Mouse (Mus musculus) kidney, adult 2 months (tissue): ENCODE results near the gene 1110008P14Rik.

Experiments used
- CTCF ChIP-seq: fragments of 200-500 bp; conservative IDR thresholded peaks from 2 replicates; pipeline ENCODE4 v1.5.1; 2011; ENCODE audit warnings: low read depth, mild to moderate bottlenecking, control low read depth, low read length, moderate library complexity, mixed read lengths; ENCODE audit not compliant: insufficient read depth, insufficient read length
- POLR2A ChIP-seq: fragments of 200-500 bp; IDR thresholded peaks from one replicate; pipeline ENCODE4 v1.6.1; 2011; ENCODE audit warnings: low read depth, low read length, control low read depth

DNA sequence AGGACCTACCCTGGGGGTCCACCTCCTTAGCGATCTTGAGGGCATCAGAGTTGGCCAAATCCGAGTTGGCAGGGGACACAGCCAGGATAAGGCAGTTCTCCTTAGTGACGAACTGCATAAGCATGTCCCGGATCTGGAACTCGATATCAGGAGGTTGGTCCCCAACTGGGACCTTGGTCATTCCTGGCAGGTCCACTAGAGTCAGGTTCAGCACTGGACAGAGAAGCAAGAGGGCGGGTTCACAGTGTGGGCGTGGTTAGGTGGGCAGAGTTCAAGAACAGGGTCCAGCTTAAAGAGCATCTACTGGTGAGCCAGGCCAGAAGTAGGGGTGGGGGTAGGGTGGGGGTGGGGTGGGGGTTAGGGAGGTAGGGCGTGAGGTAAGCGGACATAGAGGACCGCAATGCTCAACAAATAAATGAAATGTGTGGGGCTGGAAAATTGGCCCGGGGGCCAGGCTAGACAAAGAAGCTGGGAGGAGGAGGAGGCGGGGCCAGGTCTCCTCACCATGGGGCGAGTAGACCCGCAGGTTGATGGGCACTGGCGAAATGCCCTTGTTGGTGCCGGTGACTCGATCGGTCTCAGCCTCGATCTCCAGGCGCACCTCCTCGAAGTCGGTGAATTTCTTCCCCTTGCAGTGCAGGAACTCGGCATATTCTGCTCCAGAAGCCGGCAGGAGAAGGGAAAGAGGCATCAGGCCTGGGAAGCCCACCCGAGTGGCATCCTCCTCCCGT, 41.7 kb downstream of the 1110008P14Rik start:
- no peak for TF ChIP-seq POLR2A
- no peak for TF ChIP-seq CTCF
